31 mouse cellular contexts compared by ENCODE assay signal in the genomic region with DNA sequence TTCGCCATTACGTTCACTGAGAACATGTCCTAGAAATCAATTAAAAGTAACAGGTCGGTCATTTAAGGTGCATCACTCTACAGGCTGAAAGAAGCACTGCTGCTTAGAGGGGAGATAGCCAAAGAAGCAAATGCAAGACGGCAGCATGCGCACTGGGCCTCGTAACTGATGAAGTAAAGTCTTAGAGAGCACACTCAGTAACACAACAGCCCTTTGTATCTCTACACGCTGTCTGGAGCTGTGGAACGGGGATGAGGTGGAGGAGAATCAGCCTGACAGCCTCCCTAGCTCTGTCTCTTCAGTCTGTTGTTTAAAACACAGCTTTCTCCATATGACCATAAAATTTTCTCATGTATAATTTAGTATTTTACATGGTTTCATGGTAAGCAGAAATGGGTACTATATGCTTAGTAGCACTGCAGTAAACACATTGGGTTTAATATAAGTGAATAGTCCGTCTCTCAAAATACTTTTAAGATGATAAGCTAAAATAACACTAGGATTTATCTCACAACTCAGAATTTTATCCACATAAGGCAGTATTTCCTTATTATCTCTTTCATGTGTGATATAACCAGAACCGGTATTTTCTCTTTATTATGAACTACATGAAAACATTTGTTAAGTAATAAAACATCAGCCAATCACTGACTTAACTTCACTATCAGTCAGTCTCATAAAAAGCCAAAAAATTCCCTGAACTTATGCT. TPM values are rescaled to one million over a fixed set of nuclear protein-coding genes. Genes with fewer than 3 reads are reported as not detected.
DNase-seq lines count a peak whose midpoint lies in the region; ATAC-seq and TF ChIP-seq lines count a peak whose summit lies in the region.
"Had no signal": no experiment of that assay in that cellular context is flagged by ENCODE, and none has a peak within 500 bp of the region (broad histone marks: within the 10 kb centered on the region; RNA-seq: fewer than 3 reads in every experiment).

No protein-coding gene starts in this region.

- H3K4me1 ChIP-seq in midbrain, embryonic 13.5 days (replicated peaks): peaks cover 12% of the 10 kb centered on the region
- H3K4me1 ChIP-seq: liver, embryonic 13.5 days had no signal

- WGBS in midbrain, embryonic 13.5 days: 56% methylated on average over 10 of the region's 10 CpGs

- H3K27ac ChIP-seq in layer of hippocampus, adult 2 months: no peak overlapping the region
- peak overlapping the region; percentile 67 for H3K27ac ChIP-seq in midbrain, embryonic 13.5 days
- H3K27ac ChIP-seq: liver, embryonic 13.5 days; neural tube, embryonic 13.5 days; stomach, postnatal 0 days had no signal

- TF ChIP-seq CTCF in layer of hippocampus, adult 2 months (conservative IDR thresholded peaks at IDR 0.05): peak; percentile 20

- no peak for DNase-seq in frontal cortex, postnatal 25 days (ENCODE audit: low spot score in 2 of 2)
- DNase-seq in layer of hippocampus, adult 2 months (ENCODE audit: low spot score in 2 of 2): no peak
- DNase-seq in layer of hippocampus, adult 18-20 months (ENCODE audit: low spot score in 2 of 2): no peak
- DNase-seq in retina, embryonic 14.5 days (ENCODE audit: low spot score): peak; percentile 16
- DNase-seq in kidney, adult 18-20 months: no peak
- DNase-seq: adrenal gland, postnatal 10 days; cerebellum, adult 11-12 months; cerebellum, adult 9-11 months; gastrocnemius, postnatal 25 days; heart, adult 18-20 months; heart, postnatal 4 days; kidney, adult 11 months; kidney, postnatal 36 days; layer of hippocampus, postnatal 36 days; liver, embryonic 13.5 days; lung, adult 18-20 months; lung, postnatal 14 days; right cerebral cortex, adult 18-20 months; spleen, adult 18-20 months; thymus, adult 2 months; thymus, postnatal 36 days had no signal

- no peaks in the 10 kb centered on the region for H3K27me3 ChIP-seq in midbrain, embryonic 13.5 days
- H3K27me3 ChIP-seq: liver, embryonic 13.5 days; neural tube, embryonic 13.5 days; Patski had no signal

- 0 out of 2 replicates have a peak, but pooled peaks cover 4% of the 10 kb centered on the region for H3K36me3 ChIP-seq in midbrain, embryonic 13.5 days
- H3K36me3 ChIP-seq: liver, embryonic 13.5 days; neural tube, embryonic 13.5 days had no signal

- peak overlapping the region; percentile 60 for H3K9ac ChIP-seq in midbrain, embryonic 13.5 days (replicated peaks)
- H3K9ac ChIP-seq: liver, embryonic 13.5 days; neural tube, embryonic 13.5 days had no signal

- no peaks in the 10 kb centered on the region; the same call in 1 of the 2 replicates for H3K9me3 ChIP-seq in midbrain, embryonic 13.5 days
- H3K9me3 ChIP-seq: G1E; liver, embryonic 13.5 days; neural tube, embryonic 13.5 days had no signal

- no peak overlapping the region for H3K4me3 ChIP-seq in layer of hippocampus, adult 2 months
- peak overlapping the region; percentile 29 for H3K4me3 ChIP-seq in midbrain, embryonic 13.5 days (replicated peaks)
- H3K4me3 ChIP-seq: erythroblast, embryonic 14.5 days; liver, embryonic 13.5 days; myocyte; neural tube, embryonic 13.5 days had no signal

- peak; percentile 36 for ATAC-seq in frontal cortex, adult (ENCODE audit: low TSS enrichment)
- peak; percentile 78 for ATAC-seq in midbrain, embryonic 13.5 days
- ATAC-seq in inflammation-experienced regulatory T-cells, adult 6 months: no peak
- ATAC-seq: Patski had no signal

- H3K4me2 ChIP-seq in midbrain, embryonic 13.5 days (replicated peaks): peak overlapping the region; percentile 34
- H3K4me2 ChIP-seq: heart, embryonic 11.5 days; liver, embryonic 13.5 days; neural tube, embryonic 13.5 days had no signal

RNA-seq across cellular contexts. Expression of a gene that starts 52.7 kb away (rescaled TPM):
- total RNA-seq in layer of hippocampus, adult 2 months (2021): 10 to 100 TPM; 55.3 to 58.6 TPM
- total RNA-seq in layer of hippocampus, adult 18-20 months (2021): 10 to 100 TPM; 53.7 to 55.0 TPM
- 28.5 and 29.0 TPM in 2 replicates for polyA plus RNA-seq in midbrain, embryonic 13.5 days (2015; fragmentation: Nextera tagmentation; extraction: Ambion mirVana)
- 10 to 100 TPM in 1 of 3 experiments, 1 to 10 TPM in 2; 6.2 to 10.4 (median 6.8) TPM for polyA plus RNA-seq in inflammation-experienced regulatory T-cells, adult 6 months (2017; shearing (Covaris generic))
